Mouse (Mus musculus) urinary bladder, adult 2 months (tissue): ENCODE results near the gene Ankrd34c. TPM values are rescaled to one million over a fixed set of nuclear protein-coding genes. Genes with fewer than 3 reads are reported as not detected.
A peak's percentile ranks its signal among the peaks of the same experiment; 100 is the strongest.

Experiments used
- DNase-seq: peaks from one replicate; pipeline ENCODE4 v3.0.0; 2022; ENCODE audit warnings: low spot score
- polyA plus RNA-seq: library from polyadenylated mRNA; depleted of rRNA; stranded (reverse); fragments of >200 nt; gene quantifications from 2 replicates; pipeline ENCODE4 v1.2.3, GENCODE M21; 2012; rRNA removed

The Ankrd34c gene
- 0.01 and 0.06 TPM in 2 replicates for polyA plus RNA-seq

DNA sequence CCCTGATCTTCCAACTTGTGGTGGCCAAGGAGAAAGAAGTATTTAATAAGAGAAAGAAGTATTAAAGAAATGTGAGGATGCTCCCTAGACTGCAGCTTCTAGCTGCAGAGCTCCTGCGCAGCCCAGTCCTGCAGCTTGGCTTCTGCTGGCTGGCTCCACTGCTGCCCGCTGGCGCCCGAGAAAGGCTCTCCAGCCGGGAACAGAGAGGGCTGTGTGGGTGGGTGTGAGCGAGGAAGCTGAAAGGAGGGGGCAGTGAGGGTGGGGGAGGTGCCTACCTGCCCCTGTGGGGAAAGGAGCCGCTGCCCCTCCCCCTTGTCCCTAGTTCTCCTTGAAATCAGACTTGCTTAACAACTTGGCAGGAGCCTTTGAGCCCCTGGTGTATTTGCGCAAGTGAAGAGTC lies at the start of gene Ankrd34c:
Gene Ankrd34c (minus strand): TSS at position 181 of the 400 bp plus-strand sequence.
- no peak for DNase-seq

DNA sequence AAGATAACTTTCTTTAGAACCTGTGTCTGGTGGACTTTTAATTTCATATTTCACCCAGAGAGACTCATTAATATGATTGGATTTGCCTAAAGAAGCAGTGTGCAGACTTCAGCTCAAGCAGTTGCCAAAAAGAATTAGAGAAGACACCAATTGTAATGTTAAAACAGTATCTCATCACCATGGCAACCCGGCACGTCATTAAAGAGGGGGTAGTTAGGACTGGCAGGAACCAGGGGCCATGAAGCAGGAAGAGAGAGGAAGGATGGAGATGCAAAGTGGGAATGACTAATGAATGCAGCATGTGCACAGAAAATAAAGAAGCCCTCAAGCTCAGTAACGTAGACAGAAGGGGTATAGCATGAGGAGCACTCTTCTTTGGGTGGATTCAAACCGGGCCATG lies 49.3 kb upstream of the Ankrd34c start:
- no peak for DNase-seq

DNA sequence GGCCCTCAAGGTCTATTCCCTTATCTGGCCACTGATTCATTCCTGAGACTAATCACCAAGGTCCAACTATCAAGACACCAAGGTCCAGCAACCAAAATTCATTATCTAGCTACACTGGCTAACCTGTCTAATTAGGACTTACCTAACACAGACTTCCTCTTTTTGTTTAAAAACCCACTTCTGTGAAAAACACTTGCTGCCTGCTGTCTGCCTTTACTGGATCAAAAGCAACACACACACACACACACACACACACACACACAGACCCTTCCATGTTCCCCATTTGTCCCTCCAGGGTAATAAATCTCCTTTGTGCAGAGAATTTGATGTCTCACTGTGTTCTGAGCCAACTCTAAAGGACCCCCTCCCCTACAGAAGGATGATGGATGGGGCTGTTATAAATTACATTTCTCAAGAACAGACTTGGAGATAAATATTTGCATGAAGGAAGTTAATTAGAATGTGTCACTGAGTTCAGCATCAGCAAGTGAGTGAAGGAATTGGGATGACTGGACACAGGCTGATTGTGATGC lies 43.2 kb upstream of the Ankrd34c start:
- DNase-seq: no peak

DNA sequence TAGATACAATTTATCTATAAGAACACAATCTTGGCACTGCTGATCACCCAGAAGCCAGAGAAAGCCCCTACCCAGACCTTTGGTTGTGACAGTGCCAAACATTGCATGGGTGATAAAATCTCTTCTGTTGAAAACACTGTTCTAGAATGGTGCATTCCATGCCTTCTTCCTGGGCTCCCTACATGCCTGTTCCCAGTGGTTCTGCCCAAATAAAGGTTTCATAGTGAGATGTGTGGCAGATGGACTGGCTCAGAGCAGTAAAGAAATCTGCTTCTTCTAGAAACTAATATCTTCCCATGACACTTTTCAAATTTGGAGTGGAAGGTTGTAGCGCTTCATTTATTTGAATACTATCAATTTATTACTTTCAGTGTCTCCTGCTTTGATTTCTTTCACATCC lies 41.0 kb upstream of the Ankrd34c start:
- no peak for DNase-seq

DNA sequence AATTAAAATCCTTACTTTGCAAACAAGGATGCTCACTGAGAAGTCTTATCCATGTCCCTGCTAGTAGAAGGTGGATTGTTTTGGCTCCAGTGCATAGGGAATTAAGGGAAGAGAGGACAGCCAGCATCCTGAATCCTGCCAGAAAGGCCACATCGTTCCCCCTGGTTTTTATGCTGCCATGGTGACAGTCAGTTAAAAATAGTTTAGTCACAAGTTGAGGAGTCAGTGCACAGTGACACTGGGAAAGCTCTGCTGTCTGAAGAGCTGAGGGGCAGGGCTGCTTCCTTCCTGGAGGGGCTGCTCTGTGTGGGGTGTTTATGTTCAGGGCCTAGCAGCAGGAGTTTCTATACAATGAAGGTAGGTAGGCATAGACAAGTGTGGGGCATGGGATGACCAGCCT lies 32.9 kb upstream of the Ankrd34c start:
- no peak for DNase-seq

DNA sequence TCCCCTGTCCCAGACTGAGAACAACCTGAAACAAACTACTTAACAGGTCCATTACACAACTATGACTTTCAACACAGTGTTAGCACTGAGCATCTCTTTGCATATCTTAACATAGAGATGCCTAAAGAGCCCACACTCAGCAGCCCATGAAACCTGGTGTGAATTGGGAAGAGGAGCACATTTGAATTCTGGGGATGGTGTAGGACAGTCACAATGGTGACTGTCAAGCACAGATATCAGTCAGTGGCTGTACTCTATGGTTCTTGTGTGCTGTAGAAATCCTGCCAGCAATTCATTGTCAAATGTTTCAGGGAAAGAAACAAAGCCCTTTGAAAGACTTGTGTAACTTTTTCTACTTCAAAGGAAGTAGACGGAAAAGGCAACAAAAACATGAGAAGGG lies 23.7 kb upstream of the Ankrd34c start:
- no peak for DNase-seq

DNA sequence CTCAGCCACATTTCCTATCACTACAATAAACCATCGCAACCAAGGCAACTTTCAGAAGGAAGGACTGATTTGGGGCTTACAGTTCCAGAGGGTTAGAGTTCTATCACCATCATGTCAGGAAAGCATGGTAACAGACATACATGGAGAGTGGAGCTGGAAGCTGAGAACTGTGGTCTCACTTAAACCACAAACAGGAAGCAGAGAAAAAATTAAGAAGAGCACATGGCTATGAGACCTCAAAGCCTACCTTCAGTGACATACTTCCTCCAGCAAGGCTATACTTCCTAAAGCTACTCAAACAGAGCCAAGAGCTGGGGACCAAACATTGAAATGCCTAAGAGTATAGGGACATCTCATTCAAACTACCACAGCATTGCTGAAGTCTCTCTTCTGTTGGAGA lies 20.3 kb upstream of the Ankrd34c start:
- DNase-seq: no peak

DNA sequence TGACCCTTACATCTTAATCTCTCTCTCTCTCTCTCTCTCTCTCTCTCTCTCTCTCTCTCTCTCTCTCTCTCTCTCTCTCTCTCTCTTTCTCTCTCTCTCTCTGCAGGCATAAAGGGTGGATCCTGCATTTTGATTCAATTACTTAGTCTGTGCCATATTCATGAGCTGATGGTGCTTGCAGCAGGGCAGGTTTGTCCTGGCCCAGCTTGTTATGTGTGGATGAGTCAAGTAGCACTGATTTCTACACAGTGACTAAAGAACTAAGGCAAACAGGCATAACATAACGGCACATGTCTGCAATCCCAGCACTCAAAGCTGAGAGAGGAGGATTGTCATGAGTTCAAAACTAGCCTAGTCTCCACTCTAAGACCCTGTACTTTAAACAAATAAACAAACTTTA lies 19.9 kb upstream of the Ankrd34c start:
- no peak for DNase-seq

DNA sequence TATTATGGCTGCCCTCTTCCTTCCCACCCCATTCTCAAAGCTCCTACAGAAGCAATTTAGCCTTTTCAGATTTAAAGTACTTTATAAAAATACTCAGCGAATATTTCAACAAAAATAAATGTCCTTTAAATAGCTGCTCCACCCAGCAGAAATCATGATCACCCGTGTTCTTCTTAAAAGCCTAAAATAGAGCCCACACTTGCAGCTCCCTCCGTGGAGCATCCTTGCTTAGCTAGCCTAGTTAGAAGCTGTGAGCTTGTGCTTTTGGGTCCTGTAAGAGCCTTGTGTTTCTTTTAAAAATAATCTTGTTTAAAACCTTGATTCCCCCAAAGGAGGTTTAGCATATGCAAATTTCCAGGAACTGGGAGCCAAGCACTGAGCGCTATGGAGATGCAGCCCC lies 19.3 kb upstream of the Ankrd34c start:
- DNase-seq: no peak

DNA sequence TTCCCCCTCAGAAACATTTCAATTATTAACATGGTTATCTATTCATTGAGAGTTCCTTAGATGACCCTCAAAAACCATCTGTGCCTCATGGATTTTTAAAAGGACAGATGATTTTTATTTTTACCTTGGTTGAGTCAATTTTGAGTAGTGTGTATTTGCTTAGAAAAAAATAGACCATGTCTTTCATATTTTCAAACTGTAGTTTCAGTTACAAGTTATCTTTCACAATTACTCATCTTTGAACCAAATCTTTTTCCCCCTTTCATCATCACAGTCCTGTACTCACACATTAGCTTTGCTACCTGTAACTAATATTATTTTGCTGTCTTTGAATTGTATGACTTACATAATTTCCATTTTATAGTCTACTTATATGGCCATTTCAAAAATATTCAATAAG lies 1.8 kb upstream of the Ankrd34c start:
- no peak for DNase-seq

DNA sequence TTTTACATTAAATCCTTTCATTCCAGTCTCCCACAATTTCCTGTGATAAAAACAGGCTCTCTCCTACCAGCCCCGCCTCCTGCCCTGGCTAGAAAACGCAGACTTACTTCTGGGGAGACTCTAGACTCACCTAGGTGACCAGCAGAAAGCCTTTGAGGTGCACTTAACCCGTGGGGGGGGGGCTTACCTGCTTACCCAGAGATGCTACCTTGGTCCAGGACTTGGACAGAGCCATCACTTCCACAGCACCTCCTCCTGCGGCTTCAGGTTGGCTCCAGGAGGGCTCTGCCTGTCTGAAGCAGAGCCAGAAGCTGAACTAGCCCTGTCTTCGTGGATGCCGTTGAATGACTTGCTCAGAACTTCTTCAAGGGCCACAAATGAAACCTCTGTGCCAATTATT lies 387 bp downstream of the Ankrd34c start:
- DNase-seq: no peak

DNA sequence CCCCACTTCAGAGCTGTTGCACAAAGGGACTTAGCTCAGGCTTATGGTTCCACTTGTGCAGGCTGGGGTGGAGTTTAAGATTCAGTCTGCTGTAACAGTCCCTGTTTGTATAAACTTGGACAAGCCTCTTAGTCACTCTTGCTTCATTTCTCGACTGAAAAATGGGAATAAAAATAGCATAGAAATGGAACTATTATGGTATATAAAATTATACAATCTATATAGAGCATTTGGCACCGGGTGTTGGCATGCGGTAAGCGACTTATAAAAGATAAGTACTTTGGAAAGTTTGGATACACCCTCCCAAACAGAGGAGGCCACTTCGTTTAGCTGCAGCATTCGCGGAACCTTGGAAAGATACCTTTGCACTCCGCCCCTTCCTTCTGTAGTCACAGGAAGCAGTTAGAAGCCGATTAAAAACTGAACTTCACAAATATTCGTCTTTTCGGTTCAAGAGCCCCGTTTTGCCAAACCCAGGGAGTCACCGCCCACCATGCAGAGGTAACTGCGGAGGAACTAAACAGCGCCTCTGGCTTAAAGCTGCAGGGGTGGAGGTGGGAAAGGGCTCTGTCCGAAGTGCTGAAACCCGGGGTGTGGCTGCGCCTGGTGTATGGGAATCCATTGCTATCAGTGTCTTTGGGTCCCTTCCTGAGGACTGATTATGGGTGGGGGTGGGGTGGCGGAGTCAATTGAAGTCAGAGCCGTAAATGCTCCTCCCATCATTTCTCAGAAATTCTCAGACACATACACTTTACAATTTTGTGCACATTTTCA lies 1.2 kb downstream of the Ankrd34c start:
- no peak for DNase-seq

DNA sequence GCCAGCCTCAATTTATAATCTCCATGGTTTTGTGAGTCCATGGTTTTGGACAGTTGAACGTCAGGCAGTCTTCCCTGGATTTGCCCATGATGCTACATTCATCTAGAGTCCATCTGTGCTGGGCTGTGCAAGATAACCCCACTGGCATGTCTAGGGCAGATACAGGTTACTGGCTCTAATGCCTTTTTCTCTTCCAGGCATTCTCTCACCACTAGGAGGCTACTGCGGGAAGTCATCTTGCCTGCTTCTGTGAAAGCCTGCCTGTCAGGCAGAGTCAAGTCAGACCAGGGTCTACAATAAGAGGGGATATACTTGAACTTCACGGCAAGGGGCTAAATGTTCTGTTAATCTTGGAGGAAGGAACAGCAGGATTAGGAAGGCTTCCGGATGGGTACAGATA lies 31.4 kb downstream of the Ankrd34c start:
- DNase-seq: no peak

DNA sequence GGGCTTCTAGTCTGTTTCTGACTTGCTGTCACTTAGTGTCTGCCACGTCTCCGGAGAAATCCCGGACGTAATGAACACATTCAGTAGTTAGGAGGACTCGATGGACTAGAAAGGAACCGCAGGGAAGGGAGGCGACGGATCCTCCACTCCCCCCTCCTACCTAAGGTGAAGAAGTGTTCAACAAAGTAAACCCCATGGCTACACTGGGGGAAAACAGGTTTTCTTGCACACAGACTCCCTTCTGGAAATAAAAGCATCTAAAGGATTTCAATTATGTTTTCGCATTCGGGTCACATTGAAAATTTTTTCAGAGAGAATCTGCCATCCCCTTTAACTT lies 33.1 kb downstream of the Ankrd34c start:
- DNase-seq: no peak

DNA sequence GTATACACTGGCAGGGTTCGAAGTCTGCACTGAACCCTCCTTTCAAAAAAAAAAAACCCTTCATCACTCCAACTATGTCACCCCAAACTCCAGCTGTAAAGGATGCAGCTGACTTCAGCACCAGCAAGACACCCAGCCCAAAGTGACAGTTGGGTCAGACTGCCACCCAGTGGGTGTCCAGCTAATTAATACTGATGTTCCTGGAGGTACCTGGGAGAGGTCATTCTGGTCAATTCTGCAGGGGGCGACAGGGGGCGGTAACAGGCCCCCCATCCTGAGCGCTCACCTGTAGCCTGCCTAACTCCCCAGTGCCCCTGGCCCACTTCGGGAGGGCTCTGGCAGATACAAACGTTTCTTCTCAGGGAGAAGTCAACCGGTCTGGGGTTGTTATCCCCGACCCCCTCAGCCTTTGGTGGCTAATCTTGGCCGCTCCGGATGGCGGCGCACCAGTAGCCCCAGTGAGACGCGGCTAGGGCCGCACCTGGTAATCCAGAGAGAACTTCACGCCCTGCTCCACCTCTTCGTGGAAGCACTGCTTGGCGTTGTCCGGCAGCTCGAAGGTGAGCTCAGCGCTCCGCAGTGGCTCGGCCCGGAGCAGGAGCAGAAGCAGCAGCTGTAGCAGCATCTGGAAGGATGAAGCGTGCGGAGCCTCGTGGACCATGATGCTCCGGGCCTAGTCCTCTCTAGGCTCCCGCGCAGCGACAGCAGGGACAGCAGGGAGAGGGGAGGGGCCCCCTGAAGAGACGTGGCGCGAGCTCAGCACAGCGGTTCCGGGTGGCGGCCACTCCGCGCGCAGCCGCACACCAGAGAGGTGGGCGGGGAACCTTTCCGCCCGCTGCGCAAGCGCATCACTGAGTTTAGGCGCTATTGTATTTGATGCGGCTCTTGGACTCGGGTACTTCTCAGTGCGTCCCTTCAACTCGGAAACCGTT lies 33.7 kb downstream of the Ankrd34c start, which contains the start of gene Tmed3:
Gene Tmed3 (minus strand): TSS at position 804 of the 932 bp plus-strand sequence.
- peak; percentile 78 for DNase-seq

DNA sequence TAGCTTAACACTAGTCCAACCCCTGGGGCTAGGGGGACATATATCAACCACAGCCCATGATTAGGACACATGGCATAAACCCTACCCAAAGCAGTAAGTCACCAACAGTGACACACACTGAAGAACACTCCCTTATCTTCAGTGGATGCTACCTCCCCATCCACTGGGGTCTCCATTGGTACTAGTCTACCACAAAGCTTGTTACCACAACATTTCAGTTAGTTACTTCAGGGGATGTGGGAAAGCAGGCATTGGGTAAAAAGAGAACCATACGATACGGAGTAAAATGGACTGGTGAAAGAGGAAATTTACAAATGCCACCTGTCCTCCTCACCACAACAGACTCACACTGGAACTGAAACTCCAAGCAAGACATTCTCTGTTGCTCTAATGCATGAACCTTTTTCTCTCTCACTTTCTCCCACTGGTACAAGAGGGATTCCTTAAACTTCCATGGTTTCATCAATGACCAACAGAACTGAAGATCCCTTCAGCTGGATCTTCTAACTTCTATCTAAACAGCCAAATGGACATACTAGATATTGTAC lies 37.3 kb downstream of the Ankrd34c start:
- DNase-seq: no peak

DNA sequence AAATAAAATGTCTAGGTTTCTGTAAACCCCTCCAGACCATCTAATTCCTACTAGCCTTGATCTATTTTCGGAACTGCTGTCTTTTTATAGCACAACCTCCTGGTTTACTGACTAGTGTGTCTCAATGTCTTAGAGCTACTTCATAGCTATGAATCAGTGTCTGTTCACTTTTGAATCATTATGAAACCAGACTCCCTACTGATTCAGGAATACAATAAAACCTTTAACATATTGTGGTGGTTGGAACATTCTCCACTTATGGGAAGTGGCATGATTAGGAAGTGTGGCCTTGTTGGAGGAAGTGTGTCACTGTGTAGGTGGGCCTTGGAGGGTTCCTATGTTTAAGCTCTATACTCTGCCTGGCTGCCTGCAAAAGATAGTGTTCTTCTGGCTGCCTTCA lies 43.1 kb downstream of the Ankrd34c start:
- DNase-seq: no peak

DNA sequence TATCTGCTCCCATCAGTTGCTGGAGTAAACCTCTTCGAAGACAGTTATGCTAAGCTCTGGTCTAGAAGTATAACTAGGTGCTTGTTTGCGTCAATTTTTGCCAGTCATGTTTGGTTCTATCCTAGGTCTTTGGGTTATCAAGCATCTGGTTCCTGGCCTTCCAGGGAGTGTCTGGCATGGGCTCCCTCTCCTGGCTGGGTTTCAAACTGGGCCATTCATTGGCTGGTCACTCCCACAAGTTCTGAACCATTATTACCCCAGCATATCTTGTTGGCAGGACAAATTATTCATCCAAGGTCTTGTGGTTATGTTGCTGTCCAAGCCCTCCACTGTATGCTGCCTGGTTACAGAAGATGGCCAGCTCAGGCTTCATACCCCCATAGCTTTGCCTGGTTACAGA lies 44.6 kb downstream of the Ankrd34c start:
- no peak for DNase-seq

DNA sequence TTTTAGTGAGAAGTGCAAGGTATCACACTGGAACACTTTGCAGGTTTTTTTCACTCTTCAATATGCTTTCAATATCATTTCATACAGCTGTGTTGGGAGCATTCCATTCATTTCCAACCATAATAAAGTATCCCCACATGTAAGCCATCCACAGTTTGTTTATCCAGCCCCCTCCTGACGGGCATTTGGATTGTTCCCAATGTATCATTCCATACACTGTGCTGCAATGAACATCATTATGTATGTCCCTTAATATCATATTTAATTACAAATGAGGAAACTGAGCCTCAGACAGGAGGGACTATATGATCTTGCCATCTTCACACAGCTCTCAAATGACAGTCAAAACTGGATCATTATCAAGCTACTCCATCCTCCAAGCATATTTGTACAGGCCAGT lies 49.1 kb downstream of the Ankrd34c start:
- no peak for DNase-seq

DNA sequence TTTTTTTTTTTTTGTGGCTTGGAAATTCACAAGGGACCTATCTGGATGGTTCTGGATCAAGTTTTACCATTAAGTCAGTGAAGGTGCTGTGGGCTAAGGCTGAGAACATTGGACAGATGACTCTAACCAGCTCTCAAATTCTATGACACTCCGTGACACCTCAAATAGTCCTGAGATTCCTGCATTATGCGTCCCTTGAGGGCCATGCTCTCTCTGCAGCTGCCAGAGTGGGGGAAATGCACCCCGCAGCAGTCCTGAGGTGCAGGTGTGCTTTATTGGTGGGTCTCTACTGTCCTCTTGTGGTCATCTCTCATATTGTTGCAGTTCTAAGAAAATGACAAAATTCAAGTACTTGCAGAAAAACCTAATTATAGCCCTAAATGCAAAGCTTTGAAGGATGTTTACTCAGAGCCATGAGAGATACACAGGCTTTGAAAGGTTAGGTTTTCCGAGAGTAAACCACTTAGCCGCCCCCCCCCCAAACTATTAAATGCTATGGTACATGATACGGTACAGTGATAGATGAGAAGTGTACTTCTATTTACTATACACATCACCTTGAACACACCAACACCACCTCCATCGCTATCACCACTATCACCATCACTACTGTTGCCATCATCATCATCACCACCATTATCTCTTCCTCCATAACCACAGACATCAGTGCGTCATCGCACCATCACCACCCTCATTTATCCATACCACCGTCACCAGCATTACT lies 50.6 kb downstream of the Ankrd34c start:
- DNase-seq: no peak

DNA sequence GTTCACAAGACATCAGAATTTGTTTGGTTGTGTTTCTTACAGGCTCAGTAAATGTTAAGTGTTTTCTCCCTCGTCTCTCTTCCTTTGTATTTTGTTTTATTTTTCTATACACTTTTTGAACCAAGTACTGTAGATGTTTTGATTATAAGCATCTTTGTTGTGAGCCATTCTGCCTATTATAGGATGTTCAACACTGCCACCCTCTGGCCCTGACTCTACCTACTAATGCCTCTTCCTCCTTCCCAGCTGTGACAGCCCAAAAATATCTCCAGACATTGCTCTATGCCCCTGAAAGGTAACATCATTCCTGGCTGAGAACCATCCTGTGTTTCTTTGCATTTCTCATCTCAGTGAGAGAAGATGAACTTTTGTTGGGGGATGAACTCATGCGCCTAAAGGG lies 52.0 kb downstream of the Ankrd34c start:
- no peak for DNase-seq

DNA sequence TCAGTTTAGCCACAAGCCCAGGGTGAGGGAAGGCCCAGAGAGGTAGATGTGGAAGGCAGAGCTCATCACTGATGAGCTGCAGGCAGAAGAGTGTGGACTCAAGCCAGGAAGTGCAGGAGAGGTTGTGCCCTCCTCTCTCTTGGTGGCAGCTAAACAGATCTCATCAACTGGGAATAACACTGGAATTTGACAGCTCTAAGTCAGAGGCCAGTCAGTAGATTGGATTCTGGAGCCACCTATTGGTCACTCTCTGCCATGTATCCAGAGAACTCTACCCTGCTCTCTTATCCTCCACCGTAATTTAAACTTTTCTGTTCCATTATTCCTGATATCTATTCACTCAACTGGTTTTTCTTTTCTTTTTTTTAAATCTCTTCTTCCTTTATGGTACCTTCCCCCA lies 59.3 kb downstream of the Ankrd34c start:
- DNase-seq: no peak
